Mouse (Mus musculus) heart, embryonic 10.5 days (tissue): ENCODE results near the gene Slx1b. TPM values are rescaled to one million over a fixed set of nuclear protein-coding genes. Genes with fewer than 3 reads are reported as not detected.
"Not testable (repeated sequence)": the region's sequence is repeated elsewhere in the genome, so short reads cannot be mapped to it uniquely, and the experiment has no call there.

Experiments
- DNase-seq: peaks from one replicate; pipeline ENCODE4 v3.0.0-alpha.2; 2017; ENCODE audit warnings: low spot score
- H3K27ac ChIP-seq: fragments of 300-500 bp; sonication (generic); 2 replicates; pipeline ENCODE4 v1.5.1; 2016; ENCODE audit warnings: mild to moderate bottlenecking
- H3K27me3 ChIP-seq: fragments of 300-500 bp; sonication (generic); 2 replicates; pipeline ENCODE4 v1.6.1; 2016; ENCODE audit warnings: mild to moderate bottlenecking; ENCODE audit not compliant: poor library complexity, insufficient read depth, severe bottlenecking
- H3K36me3 ChIP-seq: fragments of 300-500 bp; sonication (generic); 2 replicates; pipeline ENCODE4 v1.6.1; 2016; ENCODE audit warnings: mild to moderate bottlenecking, moderate library complexity
- H3K4me1 ChIP-seq: fragments of 300-500 bp; sonication (generic); 2 replicates; pipeline ENCODE4 v1.6.1; 2016; ENCODE audit warnings: mild to moderate bottlenecking
- H3K4me3 ChIP-seq: fragments of 300-500 bp; sonication (generic); 2 replicates; pipeline ENCODE4 v1.5.1; 2016; ENCODE audit warnings: mild to moderate bottlenecking, moderate library complexity
- H3K9me3 ChIP-seq: fragments of 300-500 bp; sonication (generic); 2 replicates; pipeline ENCODE4 v1.6.1; 2016; ENCODE audit warnings: mild to moderate bottlenecking, moderate library complexity
- WGBS: fragments of 180-500 bp; shearing (Covaris S2); methylation state at CpG from one replicate; pipeline ENCODE4 v1.1.7; 2016; 5-methylcytosine and 5-hydroxymethylcytosine counted together
- polyA plus RNA-seq: library from polyadenylated mRNA; unstranded; fragments of >200 nt; fragmentation: Nextera tagmentation; extraction: Ambion mirVana; gene quantifications from 2 replicates; pipeline ENCODE4 v1.2.1, GENCODE M21; 2016

Slx1b gene
- polyA plus RNA-seq, 1 experiment from 2014 or later: 8.8 TPM

DNA sequence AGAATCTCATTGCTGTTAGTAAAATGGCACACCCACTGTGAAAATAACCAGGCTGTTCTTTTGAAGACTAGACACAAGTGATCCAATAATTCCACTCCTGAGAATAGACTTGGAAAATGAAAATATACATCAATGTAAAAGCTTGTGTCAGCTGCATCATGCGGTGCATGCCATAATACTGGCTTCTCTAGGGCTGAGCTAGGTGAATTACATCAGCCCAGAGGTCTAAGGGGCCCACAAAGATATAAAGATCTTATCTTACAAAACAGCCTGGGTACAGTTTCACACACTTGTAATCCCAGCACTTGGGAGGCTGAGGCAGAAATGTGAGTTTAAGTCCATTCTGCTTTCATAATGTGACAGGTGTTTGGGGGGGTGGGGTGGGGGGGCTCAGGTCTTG, 38.1 kb downstream of the Slx1b start:
- Histone ChIP-seq H3K27me3 (no peaks in the 10 kb centered on the region), H3K36me3 (peaks cover 3% of the 10 kb centered on the region; the same call in 1 of the 2 replicates), H3K9me3 (no peaks in the 10 kb centered on the region), H3K27ac (no peak overlapping the region), H3K4me3 (no peak overlapping the region), H3K4me1 (no peaks in the 10 kb centered on the region)
- DNase-seq: no peak
- 93% methylated on average over 1 of the region's 1 CpGs for WGBS

DNA sequence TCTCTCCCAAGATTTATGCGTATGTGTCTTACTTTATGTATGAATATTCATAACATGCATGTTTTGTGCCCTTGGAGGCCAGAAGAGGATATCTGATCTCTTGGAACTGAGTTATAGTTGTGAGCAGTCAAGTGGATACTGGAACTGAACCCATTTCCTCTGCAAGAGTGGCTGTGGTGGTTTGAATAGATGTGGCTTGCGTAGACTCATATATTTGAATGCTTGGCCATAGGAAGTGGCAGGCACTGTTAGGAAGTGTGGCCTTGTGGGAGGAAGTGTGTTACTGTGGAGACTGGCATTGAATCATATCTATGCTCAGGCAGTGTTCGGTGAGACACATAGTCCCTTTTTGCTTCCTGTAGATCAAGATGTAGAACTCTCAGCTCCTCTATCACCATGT, 39.9 kb downstream of the Slx1b start:
- Histone ChIP-seq H3K36me3 (no peaks in the 10 kb centered on the region), H3K27ac (no peak overlapping the region), H3K4me1 (no peaks in the 10 kb centered on the region), H3K4me3 (no peak overlapping the region), H3K9me3 (no peaks in the 10 kb centered on the region), H3K27me3 (no peaks in the 10 kb centered on the region)
- no peak for DNase-seq
- 86% methylated on average over 3 of the region's 3 CpGs for WGBS

DNA sequence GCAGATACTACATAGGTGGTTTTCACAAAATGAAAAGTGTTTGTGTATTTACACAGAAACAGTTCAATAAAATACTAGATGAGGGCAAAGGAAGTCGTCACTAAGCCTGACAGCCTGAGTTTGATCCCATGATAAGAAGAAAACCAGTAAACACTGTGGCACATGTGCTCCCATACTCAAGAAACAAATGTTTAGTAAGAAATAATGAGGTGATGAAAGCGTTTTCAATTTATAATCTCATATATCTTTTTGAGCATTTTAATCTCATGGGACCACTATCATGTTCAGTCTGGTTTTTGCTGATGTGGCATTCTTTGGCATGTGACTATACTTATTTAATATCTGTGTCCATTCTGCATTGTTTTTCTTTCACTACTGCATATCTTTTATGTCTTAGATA, 41.6 kb downstream of the Slx1b start:
- H3K27me3 ChIP-seq: no peaks in the 10 kb centered on the region
- H3K4me3 ChIP-seq: no peak overlapping the region
- H3K27ac ChIP-seq: no peak overlapping the region
- H3K9me3 ChIP-seq: no peaks in the 10 kb centered on the region
- H3K36me3 ChIP-seq: no peaks in the 10 kb centered on the region
- peaks cover 11% of the 10 kb centered on the region for H3K4me1 ChIP-seq
- WGBS: 77% methylated on average over 2 of the region's 2 CpGs
- DNase-seq: no peak

DNA sequence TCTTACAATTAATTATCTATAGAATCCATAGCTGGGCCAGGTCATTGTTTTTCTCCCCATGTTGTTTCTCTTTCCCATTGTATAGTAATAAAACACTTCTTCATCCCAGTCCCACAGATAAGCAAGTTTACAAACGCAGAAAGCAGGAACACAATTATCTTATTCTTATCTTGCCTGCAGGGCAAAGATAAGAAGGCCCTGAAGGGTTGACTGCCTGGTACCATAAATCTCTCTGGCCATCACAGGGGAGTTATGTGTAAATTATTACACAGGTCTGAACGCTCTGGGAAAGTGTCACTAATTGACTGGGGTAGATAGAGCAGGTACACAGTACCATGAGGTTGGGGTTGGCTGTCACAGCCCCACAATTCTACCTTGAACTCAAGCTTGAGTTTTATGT, 44.7 kb downstream of the Slx1b start:
- Histone ChIP-seq H3K27ac (no peak overlapping the region), H3K4me3 (no peak overlapping the region), H3K4me1 (peaks cover 11% of the 10 kb centered on the region)

DNA sequence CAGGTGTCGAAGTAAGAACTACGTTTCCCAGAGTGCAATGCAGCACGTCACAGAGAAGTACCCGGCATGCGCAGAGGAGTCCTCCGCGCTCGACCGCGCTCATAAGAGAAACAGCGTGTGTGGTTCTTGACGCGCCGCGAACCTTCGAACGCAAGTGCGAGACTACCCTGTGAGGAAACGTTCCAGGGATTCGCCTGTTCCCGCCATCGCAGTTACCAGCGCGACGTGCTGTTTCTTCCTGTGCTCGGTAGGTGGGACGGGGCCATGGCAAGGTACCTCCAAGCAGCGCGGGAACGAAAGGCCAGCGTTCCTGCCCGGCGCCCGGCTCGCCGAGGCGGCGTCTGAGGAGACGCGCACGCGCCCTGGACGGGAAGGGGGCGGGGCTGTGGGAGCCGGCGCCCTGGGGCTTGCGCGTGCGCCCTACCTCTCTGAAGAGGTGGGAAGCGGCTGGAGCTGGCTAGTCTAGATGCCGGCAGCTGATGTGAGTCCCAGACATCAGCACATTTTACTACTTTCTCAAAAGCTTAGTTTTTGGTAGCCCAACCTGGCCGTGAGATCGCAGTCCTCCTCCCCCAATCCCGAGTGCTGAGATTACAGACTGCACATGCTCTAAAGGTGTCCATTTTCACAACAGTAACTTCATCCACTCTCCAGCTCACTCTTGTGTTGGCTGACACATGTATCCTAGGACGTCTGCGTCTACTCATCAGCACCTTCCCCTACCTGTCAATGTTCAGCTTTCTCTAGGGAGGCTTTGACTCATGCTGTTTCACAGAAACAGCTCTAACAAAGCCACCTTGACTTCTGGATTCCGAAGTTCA, 46.1 kb downstream of the Slx1b start, which contains the start of gene Sgf29:
TSS of gene Sgf29 (plus strand) at position 79 of the 821 bp plus-strand sequence.
- Histone ChIP-seq H3K36me3 (no peaks in the 10 kb centered on the region), H3K4me3 (peak within 1 kb of the TSS; percentile 68), H3K9me3 (no peaks in the 10 kb centered on the region), H3K27ac (peak within 1 kb of the TSS; percentile 89), H3K27me3 (no peaks in the 10 kb centered on the region), H3K4me1 (peaks cover 11% of the 10 kb centered on the region)
- DNase-seq: peak; percentile 94
- 1% methylated on average over 57 of the region's 57 CpGs for WGBS

More for the DNA sequence above, 44.7 kb downstream of the Slx1b start:
- WGBS: 44% methylated on average over 2 of the region's 2 CpGs
- Histone ChIP-seq H3K9me3 (no peaks in the 10 kb centered on the region), H3K36me3 (no peaks in the 10 kb centered on the region), H3K27me3 (no peaks in the 10 kb centered on the region)
- DNase-seq: no peak

DNA sequence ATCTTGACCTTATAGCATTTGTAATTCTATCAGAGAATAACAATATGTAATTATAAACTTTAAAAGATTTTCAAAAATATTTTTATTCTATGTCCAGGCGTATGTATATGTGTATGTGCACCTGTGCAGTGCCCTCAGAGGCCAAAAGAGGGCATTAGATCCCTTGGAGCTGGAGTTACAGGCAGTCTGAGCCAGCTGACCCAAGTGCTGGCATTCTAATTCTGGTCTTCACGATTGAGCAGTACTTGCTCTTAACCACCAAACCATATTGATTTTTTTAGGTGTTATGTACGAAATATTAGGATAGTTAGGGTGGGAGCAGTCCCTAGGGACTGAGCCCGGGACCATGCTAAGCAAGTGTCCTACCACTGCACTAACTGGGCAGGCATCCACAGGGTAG, 47.1 kb downstream of the Slx1b start:
- H3K4me1 ChIP-seq: peaks cover 11% of the 10 kb centered on the region
- no peaks in the 10 kb centered on the region for H3K27me3 ChIP-seq
- no peaks in the 10 kb centered on the region for H3K36me3 ChIP-seq
- WGBS: 71% methylated on average over 4 of the region's 4 CpGs
- peak overlapping the region; percentile 68 for H3K4me3 ChIP-seq
- no peak overlapping the region for H3K27ac ChIP-seq
- H3K9me3 ChIP-seq: no peaks in the 10 kb centered on the region
- no peak for DNase-seq

DNA sequence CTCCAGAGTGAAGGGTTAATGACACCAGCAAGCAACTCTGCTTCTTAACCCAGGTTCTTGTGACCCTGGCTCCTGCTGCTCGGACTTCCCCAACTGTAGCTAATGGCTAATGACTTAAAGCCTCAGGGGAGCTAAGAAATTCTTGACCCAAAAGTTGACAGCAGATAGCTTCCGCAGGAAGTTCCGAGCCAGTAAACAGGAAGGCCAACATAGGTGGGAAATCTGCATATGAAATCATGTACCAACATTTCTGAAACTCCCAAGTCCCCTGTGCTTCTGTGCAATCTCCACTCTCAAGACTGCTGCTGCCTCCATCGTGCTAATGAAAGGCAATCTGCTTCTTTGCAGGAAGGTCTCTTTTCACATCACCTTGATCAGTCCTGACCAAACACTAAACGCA, 49.9 kb downstream of the Slx1b start:
- 58% methylated on average over 5 of the region's 5 CpGs for WGBS
- DNase-seq: no peak
- Histone ChIP-seq H3K27ac (no peak overlapping the region), H3K27me3 (no peaks in the 10 kb centered on the region), H3K4me1 (peaks cover 11% of the 10 kb centered on the region), H3K4me3 (no peak overlapping the region), H3K36me3 (no peaks in the 10 kb centered on the region), H3K9me3 (no peaks in the 10 kb centered on the region)

DNA sequence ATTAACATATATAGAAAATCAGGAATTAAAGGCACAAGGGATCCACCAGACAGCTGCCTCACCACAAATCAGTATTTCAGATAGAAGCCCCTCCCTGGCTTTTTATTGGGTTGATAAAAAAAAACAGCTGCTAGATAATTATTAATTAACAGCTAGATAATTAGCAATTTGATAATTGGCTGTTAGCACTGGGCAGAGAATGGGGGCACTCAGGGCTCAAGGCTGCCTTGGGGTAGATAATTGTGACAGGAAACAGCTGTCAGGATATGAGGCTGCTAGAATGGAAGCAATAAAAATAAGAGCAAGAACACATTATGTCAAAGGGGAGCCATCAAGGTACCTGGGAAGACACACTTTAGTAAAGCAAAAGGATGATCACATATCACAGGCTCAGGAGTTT, 50.7 kb downstream of the Slx1b start:
- no peaks in the 10 kb centered on the region for H3K36me3 ChIP-seq
- H3K27me3 ChIP-seq: no peaks in the 10 kb centered on the region
- no peaks in the 10 kb centered on the region for H3K9me3 ChIP-seq
- H3K4me3 ChIP-seq: no peak overlapping the region
- DNase-seq: no peak
- H3K27ac ChIP-seq: no peak overlapping the region
- peaks cover 6% of the 10 kb centered on the region for H3K4me1 ChIP-seq

DNA sequence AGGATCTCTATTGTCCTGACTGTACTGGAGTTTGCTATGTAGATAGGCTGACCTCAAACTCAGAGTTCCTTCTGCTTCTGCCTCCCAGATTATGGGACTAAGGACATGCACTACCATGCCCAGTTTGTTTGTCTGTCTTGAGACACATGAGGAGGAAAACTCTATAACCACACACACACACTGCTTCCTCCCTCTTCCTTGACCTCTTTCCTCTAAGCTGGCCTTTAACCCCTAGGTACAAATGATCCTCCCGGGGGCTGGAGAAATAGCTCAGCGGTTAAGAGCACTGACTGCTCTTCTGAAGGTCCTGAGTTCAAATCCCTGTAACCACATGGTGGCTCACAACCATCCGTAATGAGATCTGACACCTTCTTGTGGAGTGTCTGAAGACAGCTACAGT, 51.2 kb downstream of the Slx1b start:
- no peak overlapping the region for H3K4me3 ChIP-seq
- WGBS: 70% methylated on average over 3 of the region's 3 CpGs

DNA sequence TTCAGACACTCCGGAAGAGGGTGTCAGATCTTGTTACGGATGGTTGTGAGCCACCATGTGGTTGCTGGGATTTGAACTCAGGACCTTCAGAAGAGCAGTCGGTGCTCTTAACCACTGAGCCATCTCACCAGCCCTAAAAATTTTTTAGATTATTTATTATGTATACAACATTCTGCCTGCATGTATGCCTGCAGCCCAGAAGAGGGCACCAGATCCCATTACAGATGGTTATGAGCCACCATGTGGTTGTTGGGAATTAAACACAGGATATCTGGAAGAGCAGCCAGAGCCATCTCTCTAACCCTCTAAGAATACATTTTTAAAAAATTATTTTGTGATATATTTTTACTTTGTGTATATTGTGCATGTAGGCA, 52.4 kb downstream of the Slx1b start:
- 61% methylated on average over 3 of the region's 3 CpGs for WGBS
- H3K9me3 ChIP-seq, H3K4me3 ChIP-seq, H3K27me3 ChIP-seq, H3K36me3 ChIP-seq, H3K27ac ChIP-seq, DNase-seq, H3K4me1 ChIP-seq: not testable (repeated sequence)

More for the DNA sequence above, 51.2 kb downstream of the Slx1b start:
- H3K27ac ChIP-seq: no peak overlapping the region
- H3K9me3 ChIP-seq: no peaks in the 10 kb centered on the region
- no peak for DNase-seq
- H3K36me3 ChIP-seq: no peaks in the 10 kb centered on the region
- H3K4me1 ChIP-seq: peaks cover under 1% of the 10 kb centered on the region; the same call in 1 of the 2 replicates
- H3K27me3 ChIP-seq: no peaks in the 10 kb centered on the region

DNA sequence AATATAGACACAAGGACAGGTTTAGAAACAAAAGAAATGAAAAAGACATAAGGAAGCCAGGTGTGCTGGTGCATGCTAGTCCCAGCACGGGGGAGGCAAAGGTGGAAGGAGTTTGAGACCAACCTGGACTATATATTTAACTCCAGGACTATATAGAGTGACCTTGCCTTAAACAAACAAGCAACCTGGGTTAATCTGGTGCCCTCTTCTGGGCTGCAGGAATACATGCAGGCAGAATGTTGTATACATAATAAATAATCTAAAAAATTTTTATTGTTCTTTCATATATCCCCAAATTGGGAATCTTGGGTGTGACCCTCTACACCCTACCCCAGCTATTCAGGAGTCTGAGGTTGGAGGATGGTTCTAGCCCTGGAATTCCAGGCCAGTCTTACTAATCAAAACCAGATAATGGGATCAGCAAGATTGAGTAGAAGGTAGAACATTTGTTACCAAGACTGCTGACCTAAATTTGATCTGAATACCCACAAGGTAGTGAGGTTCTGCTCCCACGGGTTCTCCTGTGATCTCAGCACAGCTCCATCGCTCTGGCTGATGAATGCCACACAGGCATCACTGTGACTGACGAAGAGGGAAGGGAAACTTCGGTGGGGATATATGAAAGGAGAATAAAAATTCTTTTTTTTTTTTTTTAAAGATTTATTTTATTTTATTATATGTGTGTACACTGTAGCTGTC, 52.9 kb downstream of the Slx1b start:
- WGBS: 67% methylated on average over 5 of the region's 5 CpGs
- Histone ChIP-seq H3K4me1 (no peaks in the 10 kb centered on the region), H3K9me3 (no peaks in the 10 kb centered on the region), H3K36me3 (no peaks in the 10 kb centered on the region), H3K27me3 (no peaks in the 10 kb centered on the region), H3K4me3 (no peak overlapping the region), H3K27ac (no peak overlapping the region)
- no peak for DNase-seq
